Mouse (Mus musculus): ENCODE data around the gene Dnah2.

The Dnah2 gene

DNA sequence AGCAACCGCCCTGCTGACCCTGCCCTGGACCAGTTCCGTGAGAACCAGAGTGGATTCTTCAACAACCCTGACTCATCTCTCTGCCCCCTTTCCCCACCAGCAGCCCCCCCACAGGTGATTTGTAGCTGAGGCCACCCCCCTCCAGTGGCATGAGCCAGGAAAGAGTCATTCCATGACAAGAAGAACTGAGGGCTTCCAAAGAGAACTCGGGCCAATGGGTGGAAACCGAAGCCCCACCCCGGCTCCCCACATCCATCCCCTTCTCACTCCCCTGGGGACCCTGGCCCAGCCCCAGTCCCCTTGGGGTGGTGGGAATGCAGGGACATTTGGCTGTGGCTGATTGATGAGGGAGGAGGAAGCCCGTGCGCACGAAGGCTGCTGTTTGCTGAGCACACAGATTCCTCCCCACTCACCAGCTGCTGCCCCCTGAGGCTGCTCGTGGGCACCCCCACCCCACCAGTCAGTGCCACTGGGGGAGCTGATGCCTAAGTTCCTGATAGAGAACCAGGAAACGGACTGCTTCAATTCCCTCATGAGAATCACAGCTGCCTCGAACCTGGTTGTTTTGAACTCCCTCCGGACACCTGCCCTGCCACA lies at the start of gene Dnah2:
Dnah2 (minus strand) TSS at position 51 of the 597 bp plus-strand sequence.
- no peak for DNase-seq (ENCODE audit: low spot score in 2 of 2)

- DNase-seq (ENCODE audit: low spot score in 2 of 2): no peak
These were observed 45.9 kb upstream of the Dnah2 start for GRCm38 (mm10) chr11:69594853-69595252.

- no peak for DNase-seq (ENCODE audit: low spot score in 2 of 2)
These were observed 43.9 kb upstream of the Dnah2 start for GRCm38 (mm10) chr11:69592799-69593198.

DNA sequence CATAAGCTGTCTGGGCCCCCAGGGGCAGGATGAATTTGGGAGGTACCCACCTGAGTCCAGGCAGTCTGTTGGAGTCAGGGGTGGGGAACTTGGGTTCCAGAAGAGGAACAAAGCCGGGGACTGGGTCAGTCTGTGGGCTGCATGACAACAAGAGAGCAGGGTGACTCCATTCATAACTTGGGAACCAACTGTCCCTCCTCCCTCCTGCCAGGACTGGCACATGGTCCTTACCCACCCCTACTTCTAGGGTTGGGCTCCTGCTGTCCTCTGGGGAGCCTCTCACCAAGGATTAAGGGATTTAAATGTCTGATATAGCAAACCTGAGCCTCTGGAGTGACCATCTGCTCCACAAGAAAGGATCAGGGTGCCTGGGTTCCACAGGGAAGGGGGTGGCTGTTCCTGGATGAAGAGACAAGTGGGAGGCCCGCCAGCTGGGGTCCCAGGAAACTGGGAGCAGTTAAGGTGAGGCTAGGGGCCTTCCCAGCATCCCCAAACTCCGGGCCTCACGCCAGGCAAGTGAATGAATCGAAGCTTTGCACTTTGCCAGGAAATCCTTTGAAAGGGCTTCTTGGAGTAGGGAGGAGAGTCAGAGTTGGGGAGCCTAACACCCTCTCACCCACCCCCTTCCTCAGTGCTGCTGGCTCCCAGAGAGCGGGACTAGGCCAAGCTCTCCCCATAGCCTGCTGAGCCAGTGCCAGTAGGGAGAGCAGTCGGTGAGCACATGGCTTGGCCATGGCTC lies 43.2 kb upstream of the Dnah2 start:
- peak; percentile 66 to 75 for DNase-seq (ENCODE audit: low spot score in 2 of 2)

DNA sequence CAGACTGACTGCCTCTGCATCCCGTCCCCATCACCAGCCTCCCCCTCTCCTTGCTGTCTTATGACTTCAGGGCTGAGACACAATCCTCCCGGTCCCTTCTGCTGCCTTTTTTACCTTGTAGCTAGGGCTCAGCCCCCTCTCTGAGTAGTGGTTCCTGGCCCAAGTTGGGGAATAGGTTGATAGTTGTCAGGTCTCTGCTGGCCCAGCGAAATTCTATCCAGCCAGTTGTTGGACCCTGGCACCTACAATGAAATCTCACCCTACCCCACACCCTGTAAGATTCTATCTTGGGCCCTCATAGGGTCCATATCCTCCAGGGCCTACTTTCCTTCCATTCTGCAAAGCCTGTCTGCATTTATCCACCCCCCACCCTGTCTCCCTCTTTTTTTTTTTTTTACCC lies 42.5 kb upstream of the Dnah2 start:
- DNase-seq (ENCODE audit: low spot score in 2 of 2): no peak

DNA sequence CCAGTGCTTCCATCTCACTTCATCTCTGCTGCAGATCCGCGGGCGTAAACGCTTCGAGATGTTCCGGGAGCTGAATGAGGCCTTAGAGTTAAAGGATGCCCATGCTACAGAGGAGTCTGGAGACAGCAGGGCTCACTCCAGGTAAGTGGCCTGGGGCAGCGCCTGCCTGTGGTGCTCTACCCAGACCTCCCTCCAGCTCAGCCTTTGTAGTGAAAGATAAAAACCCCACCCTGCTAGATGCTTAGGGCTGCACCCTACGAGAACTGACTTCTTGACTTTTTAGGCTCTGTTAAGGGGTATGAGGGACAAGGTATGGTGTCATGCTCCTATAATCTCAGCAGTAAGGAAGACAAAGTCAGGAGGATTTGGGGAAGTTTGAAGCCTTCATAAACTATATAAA lies 41.7 kb upstream of the Dnah2 start:
- DNase-seq (ENCODE audit: low spot score in 2 of 2): no peak

- DNase-seq (ENCODE audit: low spot score in 2 of 2): no peak
These were observed 40.4 kb upstream of the Dnah2 start for GRCm38 (mm10) chr11:69589207-69589834.

DNA sequence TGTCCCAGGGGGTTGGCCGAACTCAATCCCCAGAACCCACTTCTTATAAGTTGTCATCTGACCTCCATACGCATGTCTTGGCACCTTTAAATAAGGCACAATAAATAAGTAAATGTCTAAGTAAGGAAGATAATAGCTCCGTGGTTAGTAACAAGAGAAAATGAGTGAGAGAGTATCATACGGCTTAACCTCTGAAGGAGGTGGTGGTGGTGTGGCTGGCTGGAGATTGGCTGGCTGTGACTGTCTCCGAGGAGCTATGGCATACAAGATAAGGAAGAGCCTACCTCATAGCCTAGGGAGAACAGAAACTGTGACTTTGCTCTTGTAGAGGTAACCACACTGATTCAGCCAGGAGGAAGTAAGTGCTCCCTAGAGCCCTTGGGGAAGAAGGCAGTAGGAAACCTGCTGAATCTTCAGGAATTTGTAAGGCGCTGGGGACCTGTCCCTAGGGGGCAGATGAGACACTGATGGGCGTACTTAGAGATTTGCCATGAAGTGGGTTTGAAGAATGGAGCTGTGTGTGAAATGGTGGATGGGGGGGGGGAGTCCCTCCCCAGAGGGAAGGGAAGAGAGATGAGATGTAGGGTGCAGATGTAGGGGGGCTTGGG lies 36.9 kb upstream of the Dnah2 start:
- DNase-seq (ENCODE audit: low spot score in 2 of 2): no peak

- no peak for DNase-seq (ENCODE audit: low spot score in 2 of 2)
These were observed 36.0 kb upstream of the Dnah2 start for GRCm38 (mm10) chr11:69584937-69585336.

- no peak for DNase-seq (ENCODE audit: low spot score in 2 of 2)
These were observed 35.1 kb upstream of the Dnah2 start for GRCm38 (mm10) chr11:69584008-69584407.

GRCm38 (mm10) chr11:69582230-69582805 lies 33.4 kb upstream of the Dnah2 start:
- no peak for DNase-seq (ENCODE audit: low spot score in 2 of 2)

DNA sequence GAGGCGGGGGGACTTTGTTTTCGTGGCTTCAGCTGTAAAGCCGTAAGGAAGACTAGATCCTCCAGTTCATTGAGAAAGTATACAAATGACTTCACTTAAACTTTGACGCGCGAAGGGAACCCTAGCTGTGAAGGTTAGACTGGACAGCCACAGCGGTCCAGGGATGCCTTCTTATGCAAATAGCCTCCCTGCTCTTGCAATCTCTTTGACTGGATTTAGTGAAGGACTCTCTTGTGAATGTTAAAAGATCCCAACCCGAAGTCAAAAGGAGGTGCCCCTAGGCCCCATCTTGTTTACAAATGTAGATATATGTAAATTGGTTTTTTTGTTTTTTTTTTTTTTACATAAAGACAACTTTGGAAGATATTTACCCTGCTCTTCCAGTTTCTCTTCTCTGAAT lies 32.9 kb upstream of the Dnah2 start:
- no peak for DNase-seq (ENCODE audit: low spot score in 2 of 2)

GRCm38 (mm10) chr11:69581147-69581688 lies 32.3 kb upstream of the Dnah2 start:
- DNase-seq (ENCODE audit: low spot score in 2 of 2): peak; percentile 92

DNA sequence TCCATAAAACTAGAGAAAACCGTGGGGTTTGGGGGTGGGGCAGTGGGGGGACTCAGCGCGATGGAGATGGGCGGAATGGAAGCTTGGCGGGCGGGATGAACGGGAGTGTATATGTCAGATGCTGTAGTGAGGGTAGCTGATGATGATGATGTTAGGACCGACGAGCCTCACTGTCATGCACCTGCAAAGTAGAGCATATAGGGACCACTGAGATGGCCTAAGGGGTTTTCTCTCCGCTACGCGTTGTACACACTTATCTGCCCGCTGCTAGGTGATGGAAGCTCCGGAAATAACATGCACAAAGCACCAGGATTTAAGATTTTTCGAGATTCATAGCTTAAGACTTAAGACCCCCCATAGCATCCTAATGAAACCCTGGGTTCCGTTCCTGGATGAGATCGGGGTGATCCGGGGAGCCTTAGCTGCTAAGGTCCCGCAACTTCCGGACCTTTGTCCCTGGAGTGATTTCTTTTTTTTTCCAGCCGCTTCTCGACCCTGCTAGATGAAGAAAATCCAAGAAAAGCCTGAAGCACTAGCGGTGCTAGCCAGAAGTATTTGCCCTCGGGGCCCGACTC lies 31.7 kb upstream of the Dnah2 start:
- no peak for DNase-seq (ENCODE audit: low spot score in 2 of 2)

DNA sequence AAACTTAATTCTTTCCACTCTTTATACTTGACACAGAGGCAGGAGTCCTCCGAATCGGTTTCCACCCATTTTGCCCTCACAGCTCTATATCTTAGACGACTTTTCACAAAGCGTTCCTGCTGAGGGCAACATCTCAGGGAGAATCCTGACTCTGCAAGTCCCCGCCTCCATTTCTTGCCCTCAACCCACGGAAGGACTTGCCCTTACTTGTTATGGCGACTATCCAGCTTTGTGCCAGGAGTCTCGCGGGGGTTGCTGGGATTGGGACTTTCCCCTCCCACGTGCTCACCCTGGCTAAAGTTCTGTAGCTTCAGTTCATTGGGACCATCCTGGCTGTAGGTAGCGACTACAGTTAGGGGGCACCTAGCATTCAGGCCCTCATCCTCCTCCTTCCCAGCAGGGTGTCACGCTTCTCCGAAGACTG lies 31.2 kb upstream of the Dnah2 start, which contains the start of the genes Wrap53 and Trp53:
Wrap53 (minus strand) TSS at position 165 of the 424 bp plus-strand sequence.
Trp53 (plus strand) TSS at position 269 of the 424 bp plus-strand sequence.
- DNase-seq (ENCODE audit: low spot score in 2 of 2): peak; percentile 89 to 91

DNA sequence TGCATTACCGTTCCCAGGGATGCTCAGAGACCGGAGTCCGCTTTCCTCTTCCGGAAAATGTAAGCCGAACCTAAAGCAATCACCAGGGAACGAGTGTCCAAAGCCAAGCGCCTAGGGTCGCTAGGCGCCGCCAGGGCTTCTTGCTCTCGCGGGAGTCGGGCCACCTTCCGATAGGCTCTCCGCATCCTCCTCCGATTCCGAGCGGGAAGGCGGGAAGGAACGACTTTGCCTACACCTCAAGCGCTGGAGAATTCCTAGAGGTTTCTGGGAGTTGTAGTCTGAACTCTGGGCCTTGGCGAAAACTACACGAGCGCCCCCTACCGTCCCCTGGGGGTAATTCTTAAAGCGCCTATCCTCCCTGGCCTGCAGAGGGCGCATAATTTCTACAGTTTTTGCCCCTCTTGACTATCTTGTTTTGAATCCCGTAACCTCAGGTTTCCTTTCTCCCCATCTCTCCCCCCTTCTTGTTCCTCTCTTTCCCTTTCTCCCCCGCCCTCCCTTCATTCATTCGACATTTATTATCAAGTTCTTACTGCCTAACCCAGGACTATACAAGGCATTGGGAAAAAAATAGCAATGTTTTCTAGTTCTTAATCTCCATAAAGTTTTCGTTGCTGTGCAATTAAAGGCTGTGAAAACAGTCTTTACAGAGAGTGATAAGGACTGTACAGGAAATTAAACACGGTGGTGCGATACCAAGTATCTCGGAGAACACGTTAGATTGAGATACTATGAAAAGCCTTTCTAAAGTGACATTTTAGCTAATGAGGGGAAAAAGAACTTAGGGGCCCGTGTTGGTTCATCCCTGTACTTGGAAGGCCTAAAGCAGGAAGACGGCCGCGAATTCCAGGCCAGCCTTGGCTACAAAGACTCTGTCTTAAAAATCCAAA lies 30.5 kb upstream of the Dnah2 start:
- peak; percentile 99 to 100 for DNase-seq (ENCODE audit: low spot score in 2 of 2)

GRCm38 (mm10) chr11:69578301-69578700 lies 29.4 kb upstream of the Dnah2 start:
- DNase-seq (ENCODE audit: low spot score in 2 of 2): no peak

DNA sequence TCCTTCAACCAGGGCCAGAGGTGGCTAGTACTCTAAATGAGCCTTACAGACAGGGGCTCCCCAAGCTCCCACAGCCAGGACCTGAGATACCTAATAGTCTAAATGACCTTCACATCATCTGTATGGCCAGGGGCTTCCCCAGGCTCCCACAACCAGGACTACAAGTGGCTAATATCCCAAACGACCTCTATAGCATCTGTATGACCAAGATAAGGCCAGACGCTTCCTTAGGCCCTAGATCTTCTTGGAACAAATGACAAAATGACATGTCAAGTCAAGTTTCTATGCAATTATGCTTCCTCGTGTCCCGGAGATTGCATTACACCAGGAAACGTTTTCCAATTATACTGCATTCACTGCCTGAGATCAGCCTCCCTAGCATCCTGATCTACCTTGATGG lies 27.4 kb upstream of the Dnah2 start:
- DNase-seq (ENCODE audit: low spot score in 2 of 2): no peak

- DNase-seq (ENCODE audit: low spot score in 2 of 2): no peak
These were observed 26.3 kb upstream of the Dnah2 start for GRCm38 (mm10) chr11:69575220-69575619.

DNA sequence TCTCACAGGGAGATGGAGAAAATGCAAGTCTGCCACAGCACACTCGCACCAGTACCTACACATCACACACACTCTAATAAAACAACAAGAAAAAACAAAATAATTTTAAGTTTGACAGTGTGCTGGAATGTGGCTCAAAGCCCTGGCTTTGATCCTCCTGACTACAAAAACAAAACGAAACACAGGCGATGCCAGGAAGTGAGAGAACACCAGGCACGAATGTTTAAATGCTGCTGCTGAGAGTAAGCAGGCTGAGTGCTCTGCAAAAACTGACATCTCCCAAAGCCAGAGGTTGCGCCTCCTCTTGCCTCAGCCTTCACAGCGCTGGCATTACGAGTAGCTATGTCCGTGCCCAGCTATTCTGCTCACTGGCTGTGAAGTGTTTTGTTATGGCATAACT lies 16.2 kb upstream of the Dnah2 start:
- DNase-seq (ENCODE audit: low spot score in 2 of 2): no peak

All from frontal cortex, postnatal 36 days (tissue).